Mouse (Mus musculus) CH12F3 (cell line): ENCODE measurements around the gene Lyzl4.
"Not testable (repeated sequence)": the region's sequence is repeated elsewhere in the genome, so short reads cannot be mapped to it uniquely, and the experiment has no call there.

Experiments
- in situ Hi-C: fragments of 300-500 bp; cut with MboI; formaldehyde crosslinking; loops from 2 replicates; pipeline ENCODE4 v1.14.3; 2020; ENCODE audit warnings: low sequenced_read_pairs

Lyzl4 gene

DNA sequence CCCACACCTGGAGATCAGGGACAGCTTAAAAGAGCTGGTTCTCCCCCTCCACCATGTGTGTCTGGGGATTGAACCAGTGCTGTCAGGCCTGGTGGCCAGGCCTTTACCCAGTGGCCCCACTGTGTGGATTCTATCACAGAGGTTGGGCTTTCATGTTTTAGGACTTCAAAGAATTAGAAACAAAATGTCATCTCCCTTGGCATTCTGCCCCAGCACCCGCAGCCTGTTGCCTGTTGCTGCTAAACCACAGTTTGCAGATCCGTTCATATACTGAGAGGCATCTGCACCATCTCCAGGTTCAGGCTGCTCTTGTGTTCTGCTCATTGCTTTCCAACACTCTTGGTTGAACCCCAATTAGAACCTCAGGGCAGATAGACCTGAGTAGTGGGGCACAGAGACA, 39.5 kb downstream of the Lyzl4 start:
- in situ Hi-C loops: loop anchor here (10.0 kb wide), 1 partner anchor 358 kb away; no protein-coding TSS in a partner anchor

DNA sequence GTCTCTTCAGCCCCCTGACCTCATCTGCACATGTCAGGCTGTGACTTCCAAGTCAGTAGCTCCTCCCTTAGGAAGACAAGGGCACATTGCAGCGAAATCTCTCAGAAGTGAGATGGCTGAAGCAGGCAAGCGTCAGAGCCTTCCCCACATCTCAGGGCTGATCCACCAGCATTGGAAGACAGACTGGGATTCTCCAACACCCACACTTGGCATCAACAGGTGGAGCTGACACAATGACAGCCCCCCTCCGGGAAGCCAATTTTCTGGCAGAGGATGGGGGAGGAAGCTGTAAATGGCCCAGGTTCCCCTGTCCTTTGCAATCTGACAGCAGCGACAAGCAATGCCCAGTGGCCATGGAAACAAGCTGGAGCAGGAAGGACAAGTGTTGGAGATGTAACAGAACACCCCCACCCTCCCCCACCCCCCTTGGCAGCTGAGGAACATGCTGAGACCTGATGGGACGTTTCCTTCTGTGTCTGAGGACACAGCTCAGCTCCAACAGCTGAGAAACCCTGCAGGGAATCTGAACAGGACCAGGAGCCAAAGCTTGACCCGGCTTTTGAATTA, 41.0 kb downstream of the Lyzl4 start:
- in situ Hi-C loops: loop anchor here (10.0 kb wide), 1 partner anchor 356 kb away; no protein-coding TSS in a partner anchor

DNA sequence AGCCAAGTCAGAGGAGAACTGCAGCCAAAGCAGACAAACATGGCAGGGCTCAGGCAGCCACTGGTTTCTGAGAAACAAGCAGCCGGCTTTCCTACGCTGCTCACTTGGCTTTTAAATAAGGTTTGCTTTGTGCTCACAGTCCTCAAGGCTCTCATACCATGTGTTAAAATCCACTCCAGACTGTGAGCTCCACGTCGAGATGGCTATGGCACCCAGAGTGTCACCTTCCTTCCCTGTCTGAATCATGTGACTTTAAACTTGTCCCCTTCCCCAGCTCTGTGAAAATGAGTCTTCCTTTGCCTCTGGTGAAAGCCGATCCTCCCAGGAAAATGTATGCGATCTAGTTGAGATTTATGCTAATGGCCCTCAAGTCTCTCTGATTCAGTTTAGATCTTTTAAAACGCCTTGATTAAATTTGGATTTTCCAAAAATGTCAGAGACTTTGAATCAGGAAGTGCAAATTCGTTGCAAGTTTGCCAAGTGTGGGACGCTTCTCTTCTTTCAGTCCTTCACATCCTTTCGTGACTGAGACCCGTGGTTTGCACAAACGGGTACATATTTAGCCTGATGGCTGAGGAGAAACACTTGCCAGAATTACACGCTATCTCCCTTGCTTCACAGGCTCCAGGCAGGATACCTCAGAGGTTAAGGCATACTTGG, 41.6 kb downstream of the Lyzl4 start:
- in situ Hi-C loops: loop anchor here (10.0 kb wide), 1 partner anchor 356 kb away; no protein-coding TSS in a partner anchor

DNA sequence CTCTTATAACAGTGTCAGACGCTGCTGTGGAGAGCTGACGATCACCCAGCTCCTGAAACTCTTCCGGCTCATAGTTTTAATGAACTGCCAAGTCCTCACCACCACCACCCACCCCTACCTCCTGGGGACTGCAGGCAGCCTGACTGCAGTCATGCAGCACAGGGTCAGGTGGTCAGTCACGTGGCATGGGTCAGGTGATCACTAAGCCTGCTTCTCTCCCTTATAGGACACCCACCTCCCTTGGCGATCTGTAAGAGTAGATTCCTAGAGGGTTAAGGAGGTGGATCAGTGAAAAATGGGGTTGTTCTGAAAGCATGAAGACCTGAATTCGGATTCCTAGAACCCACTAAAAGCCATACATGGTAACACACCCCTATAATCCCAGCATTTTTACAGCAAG, 42.3 kb downstream of the Lyzl4 start:
- in situ Hi-C loops: loop anchor here (5.0 kb wide), 1 partner anchor 117 kb away; no protein-coding TSS in a partner anchor

DNA sequence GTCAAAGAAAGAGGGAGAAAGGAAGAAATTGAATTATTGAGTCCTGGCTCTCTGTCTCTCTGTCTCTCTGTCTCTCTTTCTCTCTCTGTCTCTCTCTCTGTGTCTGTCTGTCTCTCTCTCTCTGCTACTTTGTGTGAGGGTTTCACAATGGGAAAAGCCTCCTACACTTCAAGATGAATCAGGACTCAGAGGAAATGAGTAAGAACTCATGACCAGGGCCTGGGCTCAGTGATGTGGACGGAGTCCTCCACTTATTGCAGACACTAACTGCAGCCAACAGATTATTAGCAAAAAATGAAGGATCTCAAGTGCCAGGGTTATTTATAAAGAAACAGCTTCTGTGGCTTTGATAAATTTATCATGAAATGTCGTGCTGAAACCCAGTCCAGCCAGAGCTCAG, 43.8 kb downstream of the Lyzl4 start:
- in situ Hi-C loops: loop anchor here (5.0 kb wide), 1 partner anchor 116 kb away; no protein-coding TSS in a partner anchor

DNA sequence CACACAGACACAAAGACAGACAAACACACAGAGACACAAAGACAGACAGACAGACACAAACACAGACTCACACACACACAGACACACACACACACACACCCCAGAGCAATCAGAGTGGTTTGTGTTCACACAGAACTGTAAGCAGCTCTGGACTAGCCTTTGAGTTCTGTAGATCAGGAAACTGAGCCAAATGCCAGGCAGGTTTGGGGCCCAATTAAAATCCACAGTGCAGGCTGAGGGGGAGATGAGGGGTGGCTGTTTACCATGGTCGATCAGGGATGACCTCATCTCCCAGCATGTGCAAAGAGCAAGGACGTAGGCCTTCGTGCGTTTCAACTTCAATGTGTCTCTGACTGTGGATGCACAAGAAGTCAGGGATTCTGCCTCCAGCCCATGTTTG, 47.1 kb downstream of the Lyzl4 start:
- in situ Hi-C loops: loop anchor here (5.0 kb wide), 1 partner anchor 112 kb away; no protein-coding TSS in a partner anchor

DNA sequence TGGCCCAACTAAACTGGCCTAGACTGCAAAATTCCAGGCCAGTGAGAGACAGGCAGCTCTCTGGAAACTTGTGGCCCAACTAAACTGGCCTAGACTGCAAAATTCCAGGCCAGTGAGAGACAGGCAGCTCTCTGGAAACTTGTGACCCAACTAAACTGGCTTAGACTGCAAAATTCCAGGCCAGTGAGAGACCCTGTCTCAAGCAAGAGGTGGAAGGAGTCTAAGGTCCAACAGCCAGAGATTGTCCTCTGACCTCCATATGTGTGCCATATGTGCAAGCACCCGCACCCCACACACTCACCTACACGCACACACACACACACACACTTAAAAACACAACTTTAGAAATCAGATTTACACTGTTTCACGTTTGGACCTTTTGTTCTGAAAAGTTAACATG, 48.1 kb downstream of the Lyzl4 start:
- in situ Hi-C loops: not testable (repeated sequence)

DNA sequence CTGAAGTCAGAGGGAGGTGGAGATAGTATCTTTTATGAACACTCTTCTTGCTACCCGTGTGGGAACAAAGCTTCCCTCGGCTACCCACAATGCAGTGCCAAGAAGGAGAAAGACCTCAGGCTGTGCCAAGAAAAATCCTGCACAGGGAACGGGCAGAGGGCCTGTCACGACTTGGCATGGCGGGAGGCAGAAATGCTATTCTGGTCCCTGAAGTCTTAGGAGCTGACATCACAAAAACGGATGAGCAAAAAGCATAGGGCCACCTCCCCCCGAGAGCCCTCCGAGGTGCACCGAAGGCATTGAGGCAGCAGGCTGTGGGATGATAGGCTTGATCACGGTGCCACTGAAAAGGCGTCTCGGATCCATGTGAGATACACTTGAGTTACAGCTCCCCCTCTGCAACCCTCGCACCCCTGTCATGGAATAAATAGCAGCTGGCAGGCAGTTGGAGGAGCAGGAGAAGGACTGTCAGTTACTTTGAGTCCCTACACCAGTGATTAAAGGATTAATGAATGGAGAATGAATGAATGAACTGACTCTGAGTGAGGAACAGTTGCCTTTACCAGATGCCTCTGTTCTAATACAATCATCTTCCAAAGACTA, 48.8 kb downstream of the Lyzl4 start:
- in situ Hi-C loops: no loop called here

DNA sequence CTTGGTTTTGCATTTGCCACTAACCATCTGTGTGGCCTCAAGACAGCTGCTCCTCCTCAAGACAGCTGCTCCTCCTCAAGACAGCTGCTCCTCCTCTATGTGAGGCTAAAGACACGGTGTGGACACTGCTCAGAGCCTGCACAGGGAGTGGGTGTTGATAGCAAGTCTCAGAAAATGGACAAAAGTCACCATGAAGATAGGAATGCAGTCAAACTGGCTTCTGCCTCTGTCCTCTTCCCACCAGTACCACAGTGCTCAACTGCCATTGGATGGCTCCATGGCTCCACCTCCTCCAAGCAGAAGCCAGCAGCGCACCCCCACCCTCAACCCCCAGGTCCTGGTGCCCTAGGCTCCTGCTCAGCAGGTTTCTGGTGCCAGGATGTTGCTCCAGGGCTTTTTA, 52.4 kb downstream of the Lyzl4 start:
- in situ Hi-C loops: no loop called here

DNA sequence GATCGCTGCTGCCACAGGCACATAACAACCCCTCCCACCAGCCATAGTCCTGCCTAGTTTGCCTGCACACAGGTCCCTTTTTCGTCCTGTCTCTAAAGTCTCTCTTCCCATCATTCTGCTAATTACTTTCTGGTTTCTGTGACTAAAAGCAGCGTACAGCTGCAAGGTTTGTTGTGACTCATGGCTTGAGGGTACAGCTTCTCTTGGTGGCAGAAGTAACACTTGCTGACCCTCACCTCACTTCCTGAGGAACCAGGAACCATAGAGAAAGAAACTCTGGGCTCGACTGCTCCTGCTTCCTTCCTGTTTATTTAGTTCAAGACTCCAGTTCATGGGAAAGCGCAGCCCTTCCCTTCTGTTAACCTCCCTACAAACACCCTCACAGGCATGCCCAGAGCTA, 67.5 kb downstream of the Lyzl4 start:
- in situ Hi-C loops: no loop called here

DNA sequence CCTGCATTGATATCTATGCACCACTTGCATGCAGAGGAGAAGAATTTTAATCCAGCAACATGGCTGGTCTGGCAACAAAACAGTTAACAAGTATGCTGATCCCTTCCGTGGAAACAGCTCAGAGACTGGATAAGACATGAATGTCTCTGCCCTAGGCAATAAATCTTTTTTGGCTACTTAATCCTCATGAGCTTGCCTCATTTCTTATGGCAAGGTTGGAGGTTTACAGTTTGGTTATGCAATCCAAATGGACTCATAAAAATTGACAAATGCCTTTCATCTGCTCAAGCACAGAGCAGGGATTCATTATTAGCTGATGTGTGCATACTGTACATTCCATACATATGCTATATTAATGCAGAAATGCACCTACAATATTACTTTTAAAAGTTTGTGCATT, 73.4 kb downstream of the Lyzl4 start:
- in situ Hi-C loops: no loop called here

DNA sequence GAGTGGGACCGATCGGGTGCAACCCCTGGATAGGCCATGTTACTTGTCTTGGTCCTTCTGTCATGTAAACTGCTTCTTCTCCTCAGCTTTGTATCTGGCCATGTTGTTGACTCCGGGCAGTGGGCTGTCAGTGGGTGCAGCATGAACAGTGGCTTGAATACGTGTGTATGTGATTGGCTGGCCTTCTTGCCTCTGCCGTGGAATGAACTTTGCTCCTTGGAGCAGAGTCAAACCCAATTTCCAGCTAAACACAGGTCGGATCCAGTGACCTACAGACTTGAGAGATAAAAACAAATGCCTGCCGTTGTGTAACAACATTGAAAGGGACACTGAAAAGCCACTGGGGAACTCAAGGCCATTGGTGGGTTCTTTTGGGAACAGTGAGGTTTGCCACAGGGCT, 75.5 kb downstream of the Lyzl4 start:
- in situ Hi-C loops: no loop called here

DNA sequence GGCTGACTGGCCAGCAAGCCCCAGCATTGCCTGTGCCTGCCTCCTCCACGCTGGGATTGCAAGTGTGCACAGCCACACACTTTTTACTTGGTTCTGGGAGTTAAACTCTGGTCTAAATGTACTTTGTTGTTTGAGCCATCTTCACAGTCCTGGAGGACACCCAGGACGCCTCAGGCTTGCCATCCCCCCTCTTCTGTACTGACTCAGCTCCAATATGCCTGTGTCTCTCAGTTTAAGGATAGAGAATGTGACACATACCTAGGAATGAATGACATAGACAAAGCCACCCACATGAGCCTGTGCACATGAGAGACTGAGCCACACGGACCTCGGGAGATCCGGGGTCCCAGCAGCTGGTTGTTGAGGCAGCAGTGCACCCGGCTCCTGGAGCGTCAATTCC, 78.6 kb downstream of the Lyzl4 start:
- in situ Hi-C loops: no loop called here

DNA sequence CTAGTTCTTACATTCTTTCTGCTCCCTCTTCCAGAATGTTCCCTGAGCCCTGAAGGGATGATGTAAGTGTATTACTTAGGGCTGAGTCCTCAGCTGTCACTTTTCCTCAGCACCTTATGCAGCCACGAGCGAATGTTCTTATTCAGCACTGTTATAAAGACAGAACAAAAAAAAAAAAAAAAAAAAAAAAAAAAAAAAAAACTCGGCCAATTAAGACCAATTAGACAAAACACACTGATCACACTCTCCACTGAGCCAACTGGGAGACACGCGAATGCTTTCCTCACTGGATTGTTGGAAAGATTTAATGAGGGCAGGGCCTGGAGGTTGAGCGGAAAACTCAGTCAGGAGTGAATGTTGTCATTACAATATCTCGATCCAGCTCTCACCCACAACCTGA, 81.4 kb downstream of the Lyzl4 start:
- in situ Hi-C loops: no loop called here

DNA sequence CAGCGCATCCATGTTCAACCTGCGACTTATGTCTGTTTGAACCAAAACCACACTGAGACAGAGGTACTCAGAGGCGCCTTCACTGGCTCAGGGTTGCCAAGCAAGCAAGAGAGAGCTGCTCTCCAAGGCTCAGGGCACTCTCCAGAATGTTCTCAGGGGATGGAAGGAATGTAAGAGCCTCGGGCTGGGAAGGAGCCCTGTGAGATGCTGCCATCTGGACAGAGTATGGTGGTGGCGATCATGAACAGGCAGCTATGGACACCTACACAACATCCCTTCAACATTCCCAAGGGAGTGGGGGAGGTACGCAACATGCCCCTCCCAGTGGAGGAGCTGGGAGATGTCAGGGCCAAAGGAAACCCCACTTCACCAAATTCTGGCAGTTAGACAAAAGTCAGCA, 83.7 kb downstream of the Lyzl4 start:
- in situ Hi-C loops: no loop called here

DNA sequence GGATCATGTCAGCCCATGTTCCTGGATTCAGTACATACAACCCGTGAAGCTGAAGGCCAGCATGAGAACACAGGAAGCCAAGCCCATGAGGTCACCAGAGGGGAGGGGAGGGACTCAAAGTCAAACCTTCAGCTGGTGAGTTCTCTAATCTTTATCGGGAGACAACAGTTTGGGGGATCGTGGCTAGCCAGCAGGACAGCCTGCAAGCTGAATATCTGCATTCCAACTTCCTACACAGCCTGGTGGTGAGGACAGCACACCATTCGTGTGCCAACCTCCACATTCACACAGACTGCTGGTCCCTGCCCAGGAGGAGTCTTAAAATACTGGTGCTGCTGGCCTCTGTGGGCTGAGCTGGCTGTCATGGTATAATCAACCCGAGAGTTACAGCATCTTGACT, 85.0 kb downstream of the Lyzl4 start:
- in situ Hi-C loops: no loop called here

DNA sequence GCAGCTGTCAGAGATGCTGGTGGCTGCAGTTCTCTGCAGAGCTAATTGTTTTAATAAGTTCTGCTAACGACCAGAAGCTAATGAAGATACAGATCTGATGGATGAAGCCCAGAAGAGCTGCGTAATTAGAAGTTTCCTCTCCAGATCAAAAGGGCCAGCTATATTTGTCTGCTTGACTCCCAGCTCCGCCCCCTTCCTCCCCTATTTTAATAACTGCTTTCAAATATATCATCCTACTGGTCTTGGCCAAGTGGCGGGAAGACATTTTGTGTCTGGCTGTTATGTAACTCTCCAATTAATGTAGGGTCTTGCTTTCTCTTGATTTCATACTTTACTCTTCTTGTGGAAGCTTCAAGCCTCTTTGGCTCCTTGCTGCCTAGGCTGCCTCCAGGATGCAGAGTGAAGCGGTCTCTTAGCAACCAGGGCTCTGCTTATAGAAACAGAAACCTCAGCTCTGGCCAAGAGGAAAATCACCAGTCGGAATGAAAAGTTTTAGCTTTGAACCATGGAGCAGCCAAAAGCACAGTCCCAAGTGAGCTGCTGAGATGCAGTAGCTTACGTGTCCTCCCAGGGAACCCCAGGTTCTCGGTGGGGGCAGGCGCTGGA, 86.4 kb downstream of the Lyzl4 start:
- in situ Hi-C loops: no loop called here

DNA sequence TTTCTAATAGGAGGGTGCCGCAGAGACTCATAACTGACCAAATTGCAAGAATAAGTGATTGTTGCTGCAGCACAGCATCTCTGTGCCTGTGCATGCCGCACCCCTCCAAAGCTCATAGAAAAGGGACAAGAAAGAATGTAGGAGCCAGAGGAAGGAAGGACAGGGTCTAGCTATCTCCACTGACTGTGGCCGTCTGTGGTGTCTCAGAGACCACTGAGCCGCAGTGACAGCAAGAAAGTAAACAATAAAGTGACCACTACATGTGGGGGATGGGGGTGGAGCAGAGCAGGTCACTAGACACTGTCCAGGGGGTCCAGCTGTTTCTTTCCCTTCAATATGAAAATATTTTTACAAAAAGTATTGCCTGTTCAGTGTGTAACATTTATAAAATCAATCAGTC, 88.3 kb downstream of the Lyzl4 start:
- in situ Hi-C loops: no loop called here

DNA sequence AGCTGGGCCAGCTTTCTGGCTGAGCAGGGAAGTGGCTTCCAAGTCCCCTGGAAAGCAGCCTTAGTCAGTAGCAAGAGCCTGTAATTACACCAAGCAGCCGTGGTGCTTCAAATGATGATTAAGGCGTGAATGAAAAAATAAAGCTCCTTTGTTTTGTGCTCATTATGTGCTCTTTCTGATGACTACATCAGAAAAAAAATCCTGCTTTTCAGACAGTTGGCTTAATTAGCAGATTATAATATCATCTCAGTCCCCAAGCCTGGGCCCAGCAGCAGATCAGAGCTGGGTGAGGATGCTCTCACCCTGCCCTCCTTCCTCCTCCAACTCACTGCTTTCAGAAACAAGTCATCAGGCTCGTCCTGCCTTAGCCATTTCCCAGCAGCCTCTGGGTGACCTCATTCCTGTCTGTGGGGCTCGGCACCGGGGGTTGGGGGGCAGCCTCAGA, 91.5 kb downstream of the Lyzl4 start:
- in situ Hi-C loops: no loop called here

DNA sequence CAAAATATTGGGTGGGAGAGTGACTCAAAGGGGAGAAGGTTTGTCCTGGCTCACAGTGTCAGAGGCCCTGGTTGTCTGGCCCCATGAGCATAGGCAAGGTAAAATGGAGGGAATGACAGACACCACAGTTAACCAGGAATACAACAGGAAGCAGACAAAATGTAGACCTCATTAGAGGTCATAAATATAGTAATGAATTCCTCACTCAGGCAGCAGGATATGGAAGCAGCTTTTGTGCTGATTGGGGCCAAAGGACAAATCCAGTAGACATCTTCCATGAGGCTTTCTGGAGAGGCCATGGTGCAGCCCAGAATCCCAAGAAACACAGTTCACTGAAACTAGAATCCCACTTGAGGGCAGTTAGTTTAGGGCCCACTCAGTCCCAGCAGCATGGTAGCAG, 92.5 kb downstream of the Lyzl4 start:
- in situ Hi-C loops: no loop called here

DNA sequence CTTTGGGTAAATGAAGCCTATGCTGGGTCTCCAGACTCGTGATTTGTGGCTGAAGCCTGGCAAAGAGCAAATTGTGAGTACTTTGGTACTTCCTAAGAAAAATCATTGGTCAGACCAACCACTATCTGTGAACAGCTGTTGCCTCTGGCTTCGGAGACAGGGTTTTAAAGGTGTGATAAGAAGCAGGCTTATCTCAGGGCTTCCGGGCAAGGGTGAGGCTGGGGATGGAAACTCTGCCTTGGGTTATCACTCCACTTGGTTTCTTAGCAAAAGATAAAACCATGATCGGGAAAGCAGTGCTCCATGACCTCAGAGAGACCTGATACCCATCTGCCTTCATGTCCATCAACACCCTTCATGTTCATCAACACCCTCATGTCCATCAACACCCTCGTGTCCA, 92.9 kb downstream of the Lyzl4 start:
- in situ Hi-C loops: no loop called here

DNA sequence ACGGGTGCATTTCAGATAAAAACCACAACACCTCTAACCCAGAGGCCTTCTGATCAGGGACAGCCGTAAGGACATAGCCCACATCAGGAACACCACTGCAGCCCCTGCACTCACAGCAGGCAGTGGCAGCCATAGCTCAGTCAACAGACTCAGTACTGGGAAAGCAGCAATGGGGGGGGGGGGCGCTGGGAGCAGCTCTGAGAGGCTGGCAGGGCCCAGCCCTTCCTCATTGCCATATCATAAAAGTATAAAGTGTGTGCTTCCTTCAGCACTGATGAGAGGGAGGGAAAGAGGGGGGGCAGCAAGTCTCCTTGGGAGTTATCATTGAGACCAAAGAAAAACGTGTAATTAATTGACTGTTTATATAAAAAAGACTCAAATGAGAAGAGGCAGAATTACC, 94.5 kb downstream of the Lyzl4 start:
- in situ Hi-C loops: no loop called here
